Mouse (Mus musculus) heart, adult 2 months (tissue): ENCODE measurements around the gene Cd55.
"Not testable (repeated sequence)": the region's sequence is repeated elsewhere in the genome, so short reads cannot be mapped to it uniquely, and the experiment has no call there.

Experiments used
- CTCF ChIP-seq: fragments of 200-600 bp; IDR thresholded peaks from 2 replicates; pipeline ENCODE4 v1.8.1; 2022; ENCODE audit warnings: antibody characterized with exemption, mild to moderate bottlenecking, moderate library complexity
- EP300 ChIP-seq: fragments of 200-500 bp; IDR thresholded peaks from 2 replicates; pipeline ENCODE4 v1.6.1; 2011; ENCODE audit warnings: low read depth, low read length, control low read depth; ENCODE audit not compliant: insufficient read depth
- POLR2A ChIP-seq: fragments of 200-500 bp; IDR thresholded peaks from 2 replicates; pipeline ENCODE4 v1.6.1; 2011; ENCODE audit warnings: mild to moderate bottlenecking, low read depth, low read length, control low read depth; ENCODE audit not compliant: insufficient read depth

DNA sequence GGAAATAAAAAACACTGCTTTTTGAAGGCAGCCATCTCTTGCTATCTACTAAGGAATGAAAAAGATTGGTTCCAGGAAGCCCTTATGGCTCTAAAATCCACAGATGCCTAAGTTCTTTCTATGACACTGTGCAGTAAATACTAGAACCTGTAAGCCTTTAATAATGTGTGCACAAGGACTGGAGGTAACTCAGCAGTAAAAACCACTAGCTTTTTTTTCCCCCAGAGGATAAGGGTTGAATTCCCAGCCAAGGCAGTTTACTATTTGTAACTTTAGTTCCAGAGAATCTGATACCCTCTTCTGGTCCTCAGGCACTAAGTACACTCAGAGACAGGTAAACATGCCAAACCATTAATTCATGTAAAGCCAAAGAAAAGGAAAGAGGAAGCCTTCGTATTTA lies 19.6 kb downstream of the Cd55 start:
- not testable (repeated sequence) for TF ChIP-seq POLR2A, CTCF, EP300
